Mouse (Mus musculus): Measurements from ENCODE around the gene Atf1. TPM values are rescaled to one million over a fixed set of nuclear protein-coding genes. Genes with fewer than 3 reads are reported as not detected.

Gene Atf1
- total RNA-seq (2021), result 10 to 100 TPM; 20.8 to 25.4 TPM
- long read RNA-seq, experiment 1, partial matches to known transcripts, result 0 of 3 reads
- long read RNA-seq, experiment 1, other reads (novel, unspliced or antisense), result 1 of 3 reads
- long read RNA-seq, experiment 2, transcript Atf1-201 (7 exons, 2,365 nt), result major isoform, 6 of 7 reads
- long read RNA-seq, experiment 2, partial matches to known transcripts, result 1 of 7 reads
- long read RNA-seq, experiment 2, other reads (novel, unspliced or antisense), result 0 of 7 reads

DNA sequence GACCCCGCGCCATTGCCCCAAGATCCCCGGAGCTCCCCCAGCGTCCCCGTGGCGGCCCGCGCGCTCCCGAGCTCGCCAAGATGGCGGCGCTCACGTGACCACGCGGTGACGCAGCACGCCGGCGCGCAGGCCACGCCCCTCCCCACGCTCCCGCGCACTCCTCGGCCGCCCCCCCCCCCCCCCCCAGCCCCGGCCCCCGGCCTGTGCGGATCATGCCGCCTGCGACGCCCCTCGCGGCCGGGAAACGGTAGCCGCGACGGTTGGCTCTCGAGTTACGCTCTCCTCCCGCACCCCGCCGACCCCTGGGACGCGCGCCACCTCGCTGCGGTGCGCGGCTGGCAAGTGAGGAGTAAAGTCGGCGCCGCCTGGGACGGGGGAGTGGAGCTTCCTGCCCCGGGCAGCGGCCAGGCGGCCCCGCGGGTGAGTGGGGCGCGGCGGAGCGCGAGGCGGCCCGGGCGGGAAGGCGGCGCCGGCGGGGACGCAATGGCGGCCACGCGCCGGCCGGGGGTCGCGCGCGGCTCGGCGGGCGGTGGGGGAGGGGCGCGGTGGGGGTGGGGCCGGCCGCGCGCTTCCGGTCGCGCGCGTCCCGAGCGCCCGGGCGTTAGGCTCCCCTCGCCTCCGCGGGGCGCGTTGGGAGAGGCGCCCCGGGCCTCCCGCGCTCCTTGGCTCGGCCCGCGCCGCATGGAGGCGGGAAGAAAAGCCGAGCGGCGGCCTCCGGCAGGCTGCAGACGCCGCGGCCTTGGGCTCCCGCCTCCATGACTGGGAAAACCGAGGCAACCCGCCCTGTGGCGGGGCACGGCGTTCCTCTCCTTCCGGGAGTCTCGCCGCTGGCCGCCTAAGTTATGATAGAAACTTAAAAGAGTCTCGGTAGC, at the start of gene Atf1:
Gene Atf1 (plus strand): TSS at position 157 of the 872 bp plus-strand sequence.
- peak; percentile 89 to 92 for DNase-seq (ENCODE audit: low spot score in 2 of 2)

DNA sequence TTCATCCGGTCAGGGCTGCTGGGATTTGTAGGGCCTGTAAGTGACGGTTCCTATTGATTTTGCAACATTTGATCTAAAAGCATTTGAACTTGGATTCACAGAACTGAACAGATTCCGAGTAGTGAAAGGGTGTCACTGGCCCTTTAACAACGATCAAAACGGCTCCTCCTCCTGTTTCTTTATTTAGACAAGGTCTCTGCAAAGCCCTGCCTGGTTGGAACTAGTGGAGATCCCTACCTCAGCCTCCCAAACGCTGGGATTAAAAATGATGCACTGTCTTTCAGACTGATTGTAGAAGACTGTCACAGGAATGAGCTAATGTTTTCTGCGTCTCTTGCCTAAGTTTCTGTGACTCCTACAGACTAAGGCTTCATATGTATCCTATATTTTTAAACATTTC, 49.1 kb upstream of the Atf1 start:
- DNase-seq (ENCODE audit: low spot score in 2 of 2), result no peak

DNA sequence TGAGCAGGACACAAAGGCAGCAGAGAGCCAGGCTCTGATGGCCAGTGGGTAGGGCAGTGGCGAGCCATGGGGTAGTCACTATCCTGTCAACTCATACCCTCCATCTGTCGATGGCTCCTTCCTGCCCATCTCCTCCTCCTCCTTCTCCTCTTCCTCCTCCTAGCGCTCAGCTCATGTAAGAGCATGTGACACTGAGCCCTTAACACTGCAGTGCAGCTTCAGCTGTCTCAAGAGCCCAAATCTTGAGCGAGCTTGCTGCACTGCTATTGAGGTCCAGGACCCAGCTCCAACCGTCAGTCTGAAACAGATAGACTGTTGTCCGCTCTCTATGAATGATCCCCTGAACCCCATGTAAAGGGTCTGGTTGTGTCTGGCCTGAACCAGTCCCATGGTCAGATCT, 47.9 kb upstream of the Atf1 start:
- DNase-seq (ENCODE audit: low spot score in 2 of 2), result no peak

DNA sequence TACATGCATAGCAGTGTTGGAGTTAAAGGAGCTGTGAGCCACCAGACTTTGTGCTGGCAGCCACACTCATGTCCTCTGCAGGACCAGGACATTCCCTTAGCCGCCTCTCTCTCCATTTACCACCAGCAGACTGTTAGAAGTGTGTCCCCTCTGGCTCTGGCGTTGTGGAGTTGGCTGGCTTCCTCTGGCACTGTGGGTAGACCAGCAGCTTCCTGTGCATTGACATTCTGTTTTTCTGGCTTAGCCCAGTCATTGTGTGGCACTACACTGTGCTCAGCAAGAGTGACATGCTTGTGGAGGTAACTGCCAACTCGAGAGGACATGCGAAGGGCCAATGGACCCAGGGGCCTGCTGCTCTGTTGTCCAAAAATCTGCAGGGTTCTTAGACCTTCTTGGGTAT, 47.4 kb upstream of the Atf1 start:
- DNase-seq (ENCODE audit: low spot score in 2 of 2), result no peak

DNA sequence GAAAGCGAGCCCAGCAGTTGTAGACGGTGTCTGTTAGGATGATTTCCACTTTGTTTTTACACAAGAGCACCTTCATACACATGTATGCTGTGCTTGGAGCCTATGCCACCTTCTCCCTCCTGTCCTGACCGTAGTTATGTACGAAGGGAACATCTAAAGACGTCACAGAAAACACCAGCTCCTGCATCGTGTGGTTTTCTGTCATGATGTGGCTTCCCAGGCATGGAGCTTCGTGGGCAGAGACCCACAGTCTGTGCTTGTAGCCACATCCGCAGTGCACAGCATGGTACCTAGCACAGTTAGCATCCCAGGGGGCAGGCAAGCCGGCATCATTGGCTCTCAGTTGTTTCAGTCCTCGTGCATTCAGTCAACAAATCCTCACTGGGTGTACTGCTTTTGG, 45.8 kb upstream of the Atf1 start:
- DNase-seq (ENCODE audit: low spot score in 2 of 2), result no peak

DNA sequence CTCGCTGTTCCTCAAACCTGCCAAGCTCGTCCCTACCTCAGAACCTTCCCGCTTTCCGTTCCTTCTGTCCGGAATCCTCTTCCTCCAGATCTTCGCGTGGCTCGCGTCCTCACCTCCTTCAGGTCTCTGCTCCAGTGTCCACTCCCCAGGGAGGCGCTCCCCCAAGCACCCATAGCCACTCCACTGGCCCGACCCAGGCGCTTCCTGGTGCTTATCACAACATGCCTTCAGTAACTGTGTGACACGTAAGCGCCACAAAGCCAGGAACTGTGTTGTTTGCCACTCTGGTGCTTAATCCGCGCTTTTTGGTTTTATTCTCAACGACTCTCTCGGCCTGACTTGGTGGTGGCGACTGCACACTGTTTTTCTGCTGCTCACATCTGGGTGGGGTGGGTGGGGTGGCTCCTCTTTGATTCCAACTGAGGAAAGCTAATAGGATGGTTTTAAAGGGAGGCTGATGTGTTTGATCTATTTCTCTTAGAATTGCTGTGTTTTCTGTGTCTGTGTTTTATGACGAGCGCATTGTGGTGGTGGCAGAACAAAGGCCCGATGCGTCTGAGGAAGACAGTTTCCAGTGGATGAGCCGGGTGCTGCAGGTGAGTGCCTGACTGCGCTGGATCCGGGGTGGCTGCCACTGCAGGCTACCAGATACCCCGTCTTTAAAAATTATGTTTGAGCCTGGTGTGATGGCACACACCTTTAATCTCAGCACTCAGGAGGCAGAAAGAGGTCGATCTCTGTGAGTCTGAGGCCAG, 44.9 kb upstream of the Atf1 start:
- DNase-seq (ENCODE audit: low spot score in 2 of 2), result no peak

DNA sequence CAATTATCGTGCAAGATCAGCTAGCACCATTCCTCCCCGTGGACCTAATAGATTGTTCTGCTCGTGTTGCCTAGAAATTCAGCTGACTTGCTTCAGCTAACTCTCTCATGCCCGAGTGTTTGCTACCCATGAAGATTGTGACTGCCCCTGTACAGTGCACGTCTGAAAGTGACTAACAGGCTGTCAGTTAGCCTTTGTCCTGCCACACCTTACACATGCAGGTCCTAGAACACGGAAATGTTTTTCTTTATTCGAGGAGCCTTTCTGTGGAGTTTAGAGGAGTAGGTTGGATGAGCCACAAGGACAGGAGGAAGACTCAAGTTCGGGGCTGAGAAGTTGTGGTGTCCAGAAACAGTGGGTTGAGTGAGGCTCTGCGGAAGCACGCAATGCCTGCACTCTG, 44.1 kb upstream of the Atf1 start:
- no peak for DNase-seq (ENCODE audit: low spot score in 2 of 2)

DNA sequence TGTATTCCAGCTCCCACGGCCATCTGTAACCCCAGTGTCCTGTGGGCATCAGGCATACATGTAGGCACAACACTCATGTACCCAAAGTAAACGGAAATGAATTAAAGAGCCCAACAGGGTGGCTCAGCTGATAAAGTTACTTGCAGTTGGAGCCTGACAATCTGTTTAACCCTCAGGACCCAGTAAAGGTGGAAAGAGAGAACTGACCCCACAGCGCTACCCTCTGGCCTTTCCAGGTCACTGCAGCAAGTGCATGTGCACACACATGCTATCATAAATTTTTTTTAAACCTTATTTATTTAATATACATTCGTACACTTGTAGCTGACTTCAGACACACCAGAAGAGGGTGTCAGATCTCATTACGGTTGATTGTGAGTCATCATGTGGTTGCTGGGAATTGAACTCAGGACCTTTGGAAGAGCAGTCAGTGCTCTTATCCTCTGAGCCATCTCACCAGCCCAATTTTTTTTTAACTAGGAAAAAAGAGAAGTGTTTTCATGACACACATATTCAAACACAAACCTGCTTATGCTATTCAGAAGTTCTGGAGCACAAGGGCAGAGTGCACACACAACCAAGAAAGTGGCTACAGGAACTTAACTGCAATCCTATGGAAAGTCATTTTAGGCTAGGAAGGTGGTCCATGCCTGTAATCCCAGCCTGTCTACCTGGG, 42.7 kb upstream of the Atf1 start:
- no peak for DNase-seq (ENCODE audit: low spot score in 2 of 2)

DNA sequence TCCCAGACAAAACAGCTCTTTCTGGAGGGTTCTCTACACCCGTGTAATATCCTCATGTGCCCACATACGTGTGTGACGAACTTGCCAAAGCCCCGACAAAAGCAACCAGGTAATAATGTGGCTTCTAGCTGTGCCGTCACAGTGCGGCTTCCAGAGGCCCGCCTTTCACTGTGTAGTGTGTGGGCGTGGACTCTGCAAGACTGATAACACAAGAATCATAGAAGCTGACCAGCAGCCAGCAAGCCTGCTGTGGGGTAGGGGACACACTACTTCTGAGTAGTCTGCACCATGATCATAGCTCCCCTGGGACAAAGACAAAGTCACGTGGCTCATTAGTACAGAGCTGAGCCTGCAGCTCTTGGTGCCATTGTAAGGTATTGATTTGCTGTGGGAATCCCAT, 41.4 kb upstream of the Atf1 start:
- no peak for DNase-seq (ENCODE audit: low spot score in 2 of 2)

DNA sequence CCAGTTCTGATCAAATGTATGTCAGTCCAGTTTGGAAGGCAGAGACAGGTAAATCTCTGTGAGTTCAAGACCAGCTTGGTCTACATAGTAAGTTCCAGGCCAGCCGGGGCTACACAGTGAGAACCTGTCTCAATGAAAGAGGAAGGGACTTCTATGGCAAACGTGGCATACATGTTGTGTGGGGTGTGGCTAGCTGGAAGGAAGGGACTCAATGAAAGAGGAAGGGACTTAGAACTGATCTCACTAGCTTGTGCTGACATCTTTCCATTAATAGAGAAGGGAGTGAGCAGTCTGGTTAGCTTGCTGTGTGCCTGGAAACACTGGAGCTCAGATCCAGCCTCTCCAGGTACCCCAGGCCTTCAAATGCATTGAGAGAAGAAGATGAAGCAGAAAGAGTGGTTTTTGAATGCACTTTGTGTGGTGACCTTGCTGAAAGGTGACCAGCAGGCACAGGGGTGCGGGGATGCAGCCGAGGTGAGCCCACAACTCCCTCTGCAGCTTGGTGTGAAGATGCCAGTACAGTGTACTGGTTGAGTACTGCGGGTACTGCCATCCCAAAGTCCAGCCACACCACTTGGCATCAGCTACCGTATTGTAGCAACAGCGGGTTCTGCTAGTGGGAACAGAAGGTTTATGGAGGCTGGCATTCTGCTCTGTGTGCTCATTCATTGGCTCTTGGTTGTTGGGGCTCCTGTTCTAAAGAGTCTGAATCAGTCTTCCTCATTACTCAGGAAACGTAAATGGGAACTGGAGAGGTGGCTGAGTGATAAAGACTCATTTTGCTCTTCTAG, 40.5 kb upstream of the Atf1 start:
- DNase-seq (ENCODE audit: low spot score in 2 of 2), result no peak

DNA sequence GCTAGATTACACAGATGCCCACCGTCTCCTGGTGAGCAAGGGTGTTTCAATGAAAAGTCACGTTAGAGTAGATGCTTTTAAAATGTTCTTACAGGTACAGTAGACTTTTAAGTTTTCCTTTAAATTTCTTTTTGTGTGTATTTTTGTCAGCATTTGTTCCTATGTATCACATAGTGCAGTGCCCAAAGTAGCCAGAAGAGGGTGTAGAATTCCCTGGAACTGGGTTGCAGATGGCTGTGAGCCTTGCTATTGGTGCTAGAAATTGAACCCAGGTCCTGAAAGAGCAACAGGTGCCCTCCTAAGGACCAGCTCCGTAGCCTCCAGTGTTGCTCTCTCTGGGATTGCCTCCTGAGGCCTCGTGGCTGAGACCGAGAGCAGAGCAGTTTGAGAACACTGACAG, 39.1 kb upstream of the Atf1 start:
- no peak for DNase-seq (ENCODE audit: low spot score in 2 of 2)

DNA sequence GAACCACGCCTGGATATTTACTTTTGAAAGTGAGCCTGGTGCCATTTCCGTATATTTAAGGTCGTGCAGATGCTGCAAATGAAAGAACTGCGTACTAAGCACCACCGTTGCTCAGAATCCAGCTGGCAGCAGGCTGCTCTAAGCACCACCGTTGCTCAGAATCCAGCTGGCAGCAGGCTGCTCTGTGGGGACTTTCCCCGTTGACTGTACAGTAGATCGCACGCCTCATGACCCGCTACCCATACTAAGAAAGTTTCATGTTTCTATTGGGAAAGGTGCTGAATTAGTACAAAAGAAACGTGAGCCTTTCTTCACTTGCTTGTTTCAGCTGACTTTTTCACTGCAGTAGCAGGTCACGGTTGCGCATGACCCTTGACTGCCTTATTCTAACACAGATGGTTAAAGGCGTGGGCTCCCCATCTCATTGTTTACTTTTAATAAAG, 38.6 kb upstream of the Atf1 start:
- no peak for DNase-seq (ENCODE audit: low spot score in 2 of 2)

DNA sequence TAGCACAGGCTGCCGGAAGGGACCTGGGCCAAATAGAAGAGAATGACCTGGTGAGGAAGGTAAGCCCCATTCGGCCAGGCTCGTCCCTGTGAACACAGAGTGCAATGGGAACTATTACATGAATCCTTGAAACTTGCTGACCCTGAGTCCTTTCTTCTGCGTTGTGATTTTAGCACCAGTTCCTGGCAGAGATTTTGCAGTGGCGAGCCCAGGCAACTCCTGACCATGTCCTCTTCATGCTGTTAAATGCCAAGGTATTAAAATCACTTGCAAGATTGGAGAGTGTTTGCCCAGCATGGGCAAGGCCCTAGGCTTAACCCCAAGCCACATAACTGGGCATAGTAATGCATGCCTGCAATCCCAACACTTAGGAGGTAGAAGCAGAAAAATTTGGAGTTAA, 37.5 kb upstream of the Atf1 start:
- DNase-seq (ENCODE audit: low spot score in 2 of 2), result no peak

DNA sequence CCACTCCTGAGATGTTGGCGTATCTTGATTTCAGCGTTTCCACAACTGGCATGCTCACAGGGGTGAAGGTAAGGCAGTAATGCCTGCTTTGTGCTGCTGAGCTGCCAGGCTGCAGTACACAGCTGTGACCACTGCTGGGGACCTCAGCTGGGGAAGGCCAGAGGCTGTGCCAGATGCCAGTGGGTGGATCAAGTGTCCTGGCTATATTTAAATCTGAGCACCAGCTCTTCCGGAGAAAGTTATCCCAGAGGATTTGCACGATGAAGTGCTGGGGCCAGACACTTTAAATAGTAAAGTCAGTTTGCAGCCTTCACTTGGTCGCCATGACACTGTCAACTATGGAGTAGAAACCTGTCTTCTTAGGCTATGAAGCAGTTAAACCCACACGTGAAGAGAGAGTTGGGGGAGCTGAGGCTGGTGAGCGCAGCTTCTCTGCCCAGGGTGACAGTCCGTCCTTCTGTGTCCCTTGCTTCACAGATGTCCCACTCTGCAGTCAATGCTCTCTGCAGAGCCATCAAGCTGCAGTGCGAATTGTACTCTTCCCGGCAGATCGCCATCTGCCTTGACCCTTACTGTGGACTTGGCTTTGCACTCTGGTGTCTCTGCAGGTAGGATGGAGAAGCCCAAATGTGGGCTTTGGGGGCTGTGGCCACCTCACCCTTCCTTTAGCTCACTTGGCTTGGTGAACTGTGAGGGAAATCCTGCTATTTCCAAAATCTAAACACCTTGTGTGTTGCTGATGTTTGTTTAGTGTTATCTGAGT, 28.5 kb upstream of the Atf1 start:
- no peak for DNase-seq (ENCODE audit: low spot score in 2 of 2)

DNA sequence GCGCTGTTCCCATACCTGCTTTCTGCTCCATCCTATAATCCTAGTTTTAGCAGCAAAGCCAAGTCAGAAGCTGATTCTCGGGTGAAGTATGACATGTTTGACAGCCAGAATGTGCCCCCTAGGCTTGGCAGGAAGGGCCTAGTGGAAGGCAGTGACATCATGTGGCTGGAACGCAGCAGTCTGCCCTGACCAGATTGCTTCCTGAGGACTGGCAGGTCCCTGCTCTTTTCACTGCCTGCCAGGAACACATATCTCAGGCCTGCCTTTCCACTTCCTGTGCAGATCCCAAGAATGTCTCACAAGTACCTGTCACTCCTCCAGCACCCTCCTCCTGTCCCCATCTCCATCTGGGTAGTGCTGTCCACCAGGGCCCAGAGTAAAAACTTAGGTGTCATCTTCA, 27.8 kb upstream of the Atf1 start:
- DNase-seq (ENCODE audit: low spot score in 2 of 2), result no peak

DNA sequence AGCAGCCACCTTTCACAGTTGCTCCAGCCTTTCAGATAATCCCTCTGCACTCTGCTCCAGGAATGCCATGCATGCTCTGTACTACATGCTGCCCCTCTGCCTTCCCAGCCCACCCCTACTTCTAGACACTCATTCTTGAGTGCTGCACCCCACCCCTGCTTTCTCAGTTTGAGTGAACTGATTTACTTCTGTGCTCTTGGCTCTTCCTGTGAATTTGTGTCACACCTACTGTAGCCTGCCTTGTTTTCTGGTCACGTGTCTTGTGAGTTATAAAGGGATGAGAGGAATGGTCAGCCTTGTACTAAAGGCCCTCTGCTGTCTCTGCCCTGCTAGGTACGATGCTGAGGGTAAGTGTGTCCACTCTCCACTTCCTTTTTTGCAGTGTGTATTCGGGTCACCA, 25.8 kb upstream of the Atf1 start:
- DNase-seq (ENCODE audit: low spot score in 2 of 2), result no peak

DNA sequence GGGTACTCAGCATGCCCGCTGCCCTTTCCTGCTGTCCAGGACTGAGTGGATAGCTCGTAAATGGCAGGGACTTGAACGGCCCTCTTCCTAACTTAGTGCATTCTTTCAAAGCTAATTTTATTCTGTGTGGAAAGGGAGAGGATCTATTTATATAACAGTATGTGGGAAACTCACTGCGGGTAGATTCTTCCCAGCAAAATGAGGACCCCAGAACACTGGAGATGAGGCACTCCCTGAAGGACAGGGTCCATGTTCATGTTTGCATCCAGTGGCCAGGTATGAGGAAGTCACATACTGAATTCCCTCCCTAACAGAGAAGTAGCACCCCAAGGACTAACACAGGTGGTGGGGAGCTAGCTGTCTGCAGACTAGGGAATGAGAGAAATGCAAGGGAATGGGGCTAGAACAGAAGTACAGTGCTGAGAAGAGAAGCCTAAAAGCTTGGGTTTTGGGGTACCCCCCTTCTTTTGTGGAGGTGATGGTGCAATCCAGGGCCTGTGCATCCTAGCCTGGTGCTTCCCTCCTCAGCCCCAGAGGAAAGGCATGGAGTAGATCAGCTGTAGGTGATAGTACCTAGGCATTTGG, 25.1 kb upstream of the Atf1 start:
- DNase-seq (ENCODE audit: low spot score in 2 of 2), result no peak

DNA sequence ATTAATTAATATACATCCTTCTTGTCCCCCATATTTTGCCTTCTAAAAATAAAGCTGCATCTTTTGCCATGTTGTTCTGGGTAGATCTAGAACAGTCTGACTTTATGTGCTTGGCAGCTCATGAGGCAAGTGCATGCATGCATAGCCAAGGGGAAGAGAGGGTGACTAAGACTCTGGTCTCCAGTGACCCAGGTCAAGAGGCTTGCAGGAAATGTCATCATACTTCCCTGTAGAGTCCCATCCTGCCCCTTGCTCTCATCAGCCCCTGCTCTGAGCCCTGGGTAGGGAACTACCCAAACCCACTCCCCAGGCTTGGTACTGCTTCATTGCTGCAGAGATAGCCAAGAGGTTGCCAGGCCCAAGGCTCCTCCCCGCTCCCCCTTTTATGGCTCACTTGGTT, 23.0 kb upstream of the Atf1 start:
- DNase-seq (ENCODE audit: low spot score in 2 of 2), result no peak

DNA sequence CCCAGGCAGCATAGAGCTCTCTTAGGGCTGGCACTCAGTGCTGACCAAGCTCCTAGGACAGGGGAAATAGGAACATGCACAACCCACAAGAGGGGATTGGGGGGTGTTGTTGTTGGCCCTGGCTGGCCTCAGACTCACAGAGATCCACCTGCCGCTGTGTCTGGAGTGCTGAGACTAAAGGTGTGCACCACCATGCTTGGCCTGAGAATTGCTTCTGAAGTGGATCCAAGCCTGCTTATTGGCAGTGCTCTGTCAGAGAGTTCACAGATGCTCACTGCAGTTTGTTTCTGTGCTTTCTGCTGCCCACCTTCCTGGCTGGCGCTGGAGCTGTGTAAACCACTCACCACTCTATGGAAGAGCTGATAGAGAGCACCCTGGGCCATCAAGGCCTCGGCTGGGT, 17.6 kb upstream of the Atf1 start:
- DNase-seq (ENCODE audit: low spot score in 2 of 2), result no peak

DNA sequence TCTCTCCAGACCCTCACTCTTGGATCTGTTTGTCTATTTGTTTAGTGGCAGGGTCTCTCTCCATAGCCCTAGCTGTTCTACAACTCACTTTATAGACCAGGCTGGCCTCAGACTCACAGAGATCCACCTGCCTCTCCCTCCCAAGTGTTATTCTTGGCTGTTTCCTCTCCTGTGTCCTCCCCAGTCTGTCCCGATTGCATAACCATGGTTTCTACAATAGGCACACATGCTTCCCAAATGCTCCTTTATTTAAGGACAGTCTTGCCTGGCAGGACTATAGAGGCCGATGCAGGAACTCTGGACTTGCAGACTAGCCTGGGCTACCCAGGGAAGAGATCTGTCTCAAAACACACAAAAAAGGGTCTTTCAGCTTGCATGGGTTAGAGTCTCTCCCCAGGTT, 14.3 kb upstream of the Atf1 start:
- DNase-seq (ENCODE audit: low spot score in 2 of 2), result no peak
